Mouse (Mus musculus): ENCODE results near the gene Ttc7b.

DNA sequence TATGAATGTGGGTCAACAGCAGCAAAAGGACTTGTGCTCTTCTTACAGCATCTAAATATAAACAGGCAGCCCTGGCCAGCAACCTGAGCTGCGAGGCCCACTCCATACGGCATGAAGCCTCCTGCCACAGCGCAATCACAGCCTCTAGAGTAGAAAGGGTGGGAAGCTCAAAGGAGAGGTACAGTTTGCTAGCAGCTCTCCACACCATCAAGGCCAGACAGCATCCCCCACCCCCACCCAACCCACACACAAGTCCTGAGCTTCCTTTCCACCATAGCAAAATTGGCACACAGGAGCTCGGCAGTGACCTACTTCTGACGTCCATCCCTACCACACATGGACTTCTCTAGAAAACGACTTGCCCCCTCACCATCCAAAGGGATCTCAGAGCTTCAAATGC lies 42.0 kb downstream of the Ttc7b start:
- no peak for TF ChIP-seq CTCF (IDR thresholded peaks at IDR 0.05; ENCODE audit: extremely low read depth, insufficient read depth, insufficient read length, insufficient replicate concordance)
- no peak for TF ChIP-seq POLR2A (IDR thresholded peaks at IDR 0.05; ENCODE audit: low read depth, low read length)

Measured in spleen, adult 2 months (tissue).